Mouse (Mus musculus): ENCODE data around the gene Usp35. TPM values are rescaled to one million over a fixed set of nuclear protein-coding genes. Genes with fewer than 3 reads are reported as not detected.
A peak's percentile ranks its signal among the peaks of the same experiment; 100 is the strongest.

The Usp35 gene
- 2.3 and 2.7 TPM in 2 replicates for polyA plus RNA-seq (2016; fragmentation: Nextera tagmentation; extraction: Ambion mirVana)

DNA sequence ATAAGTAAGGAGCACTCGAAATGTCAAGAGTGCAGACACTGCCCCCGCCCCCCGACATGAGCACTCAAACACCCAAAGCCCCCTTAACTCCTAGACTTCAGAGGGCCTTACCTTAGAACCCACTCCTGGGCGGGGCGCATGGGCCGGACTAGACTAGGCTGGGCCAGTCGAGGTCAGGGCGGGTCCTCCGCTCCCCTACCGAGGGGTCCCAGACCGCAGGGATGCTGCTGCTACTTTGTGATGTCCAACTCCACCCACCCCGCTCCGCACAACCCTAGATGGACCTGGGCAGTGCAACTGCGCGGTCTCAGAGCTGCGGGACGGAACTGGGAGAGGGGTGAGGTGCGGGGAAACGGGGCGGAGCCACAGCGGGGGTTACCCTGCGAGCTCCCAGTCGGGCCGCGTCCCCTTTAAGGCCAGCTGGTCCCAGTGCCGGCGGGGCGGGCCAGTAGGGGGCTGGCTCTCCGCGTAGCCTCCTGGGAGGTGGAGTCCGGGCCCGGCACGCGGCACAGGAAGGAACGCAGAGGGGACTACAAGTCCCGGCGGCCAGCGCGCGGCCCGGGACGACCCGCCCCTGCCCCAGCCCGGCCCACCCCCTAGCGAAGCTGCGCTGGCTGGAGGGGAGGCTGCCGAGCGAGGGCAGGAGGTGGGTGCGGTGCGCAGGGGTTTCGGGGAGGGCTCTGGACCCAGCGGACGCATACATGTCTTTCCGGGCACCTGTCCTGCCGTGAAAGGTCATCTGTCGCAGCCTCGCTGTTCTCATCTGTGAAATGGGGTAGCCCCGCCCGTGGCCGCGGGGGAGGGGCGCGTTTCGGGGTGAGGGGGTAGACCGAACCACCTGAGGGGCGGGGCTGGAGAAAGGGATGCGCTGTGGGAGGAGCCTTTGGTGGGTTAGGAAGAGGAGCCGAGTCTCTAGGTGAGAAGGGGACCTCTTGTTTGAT, at the start of gene Usp35, which contains the start of gene Kctd21:
TSS of gene Usp35 (minus strand) at position 295 of the 941 bp plus-strand sequence.
TSS of gene Kctd21 (plus strand) at position 602 of the 941 bp plus-strand sequence.
- H3K4me1 ChIP-seq (replicated peaks), result peaks cover 43% of the 10 kb centered on the region

DNA sequence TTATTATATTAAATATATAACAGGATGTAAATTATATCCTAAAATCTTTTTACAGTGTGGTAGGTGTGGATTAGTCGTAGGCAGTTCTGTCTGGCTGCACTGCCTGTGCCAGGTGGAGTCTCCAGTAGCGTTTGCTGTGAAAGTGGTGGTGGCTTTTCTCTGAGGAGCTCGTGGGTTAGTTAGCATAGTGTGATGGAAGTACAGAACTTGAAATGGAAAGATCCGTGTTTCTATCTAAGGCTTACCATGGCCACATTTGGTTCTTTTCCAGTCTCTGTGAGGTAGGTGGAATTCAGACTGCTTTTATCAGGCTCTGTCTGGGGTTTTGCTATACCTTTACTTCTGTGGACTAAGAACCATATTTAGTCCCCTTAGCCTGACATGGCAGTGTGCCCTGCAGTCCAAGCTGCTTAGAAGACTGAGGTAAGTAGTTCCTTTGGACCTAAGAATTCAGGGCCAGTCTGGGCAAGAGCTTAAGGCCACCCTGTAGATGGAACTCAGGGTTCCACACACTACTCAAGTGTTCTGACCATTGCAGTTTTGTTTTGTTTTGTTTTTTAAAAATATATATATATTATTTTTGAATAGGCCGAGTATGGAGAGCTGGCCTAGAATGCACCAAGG, 48.8 kb upstream of the Usp35 start:
- Histone ChIP-seq H3K36me3 (peaks cover 98% of the 10 kb centered on the region), H3K27ac (no peak overlapping the region), H3K9me3 (no peaks in the 10 kb centered on the region), H3K4me1 (replicated peaks) (no peaks in the 10 kb centered on the region), H3K27me3 (ENCODE audit: insufficient read depth, poor library complexity, severe bottlenecking) (no peaks in the 10 kb centered on the region), H3K4me3 (no peak overlapping the region)
- no peak for DNase-seq (ENCODE audit: low spot score)
- 93% methylated on average over 5 of the region's 5 CpGs for WGBS

More for the DNA sequence above, at the start of gene Usp35, which contains the start of gene Kctd21:
- peak within 1 kb of the TSS; percentile 83 for H3K4me3 ChIP-seq
- peaks cover 18% of the 10 kb centered on the region for H3K27me3 ChIP-seq (ENCODE audit: insufficient read depth, poor library complexity, severe bottlenecking)
- peak within 1 kb of the TSS; percentile 90 for H3K27ac ChIP-seq
- H3K36me3 ChIP-seq, result no peaks in the 10 kb centered on the region
- no peaks in the 10 kb centered on the region for H3K9me3 ChIP-seq
- WGBS, result 1% methylated on average over 68 of the region's 68 CpGs
- peak; percentile 96 for DNase-seq (ENCODE audit: low spot score)

DNA sequence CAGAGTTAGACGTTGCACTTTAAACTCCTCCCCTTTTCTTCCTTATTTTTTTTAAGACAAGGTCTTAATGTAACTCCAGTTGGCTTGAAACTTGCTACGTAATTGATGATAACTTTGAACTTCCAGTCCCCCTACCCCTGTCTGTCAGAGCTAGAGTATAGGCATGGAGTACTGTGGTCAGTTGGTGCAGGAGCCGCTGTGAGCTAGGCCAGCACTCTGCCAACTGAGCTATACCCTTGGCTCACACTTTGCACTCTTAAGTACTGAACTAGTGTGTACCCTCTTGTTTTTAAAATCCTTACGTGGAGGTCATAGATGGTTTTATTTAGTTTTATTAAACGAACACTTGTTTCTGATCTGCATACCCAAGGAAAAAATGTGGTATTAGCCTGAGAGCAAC, 47.5 kb upstream of the Usp35 start:
- no peak for DNase-seq (ENCODE audit: low spot score)
- Histone ChIP-seq H3K4me1 (replicated peaks) (no peaks in the 10 kb centered on the region), H3K9me3 (no peaks in the 10 kb centered on the region), H3K27ac (no peak overlapping the region), H3K4me3 (no peak overlapping the region), H3K27me3 (ENCODE audit: insufficient read depth, poor library complexity, severe bottlenecking) (no peaks in the 10 kb centered on the region), H3K36me3 (peaks cover 98% of the 10 kb centered on the region)
- WGBS, result 94% methylated on average over 5 of the region's 5 CpGs

DNA sequence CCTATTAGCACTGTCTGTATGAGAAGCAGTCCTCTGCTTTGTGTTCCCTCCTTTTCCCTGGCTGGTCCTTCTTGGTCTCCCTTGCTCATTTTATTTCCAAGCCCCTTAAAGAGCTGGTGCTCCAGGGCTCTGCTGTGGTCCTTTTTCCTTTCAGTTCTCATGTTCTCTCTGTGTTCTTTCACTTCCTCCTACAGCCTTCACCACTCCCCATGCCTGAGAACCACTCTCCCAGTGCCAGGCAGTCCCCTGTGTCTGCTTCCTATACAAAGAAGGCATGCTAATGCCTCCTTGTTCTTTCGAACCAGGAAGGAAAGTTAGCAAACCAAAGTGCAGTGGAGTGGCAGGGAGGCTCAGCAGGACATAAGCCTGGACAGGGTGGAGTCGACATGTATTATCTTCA, 44.1 kb upstream of the Usp35 start:
- Histone ChIP-seq H3K4me1 (replicated peaks) (peaks cover 12% of the 10 kb centered on the region), H3K4me3 (no peak overlapping the region), H3K36me3 (peaks cover 75% of the 10 kb centered on the region), H3K27ac (no peak overlapping the region), H3K27me3 (ENCODE audit: insufficient read depth, poor library complexity, severe bottlenecking) (no peaks in the 10 kb centered on the region), H3K9me3 (no peaks in the 10 kb centered on the region)
- WGBS, result 86% methylated on average over 2 of the region's 2 CpGs
- no peak for DNase-seq (ENCODE audit: low spot score)

DNA sequence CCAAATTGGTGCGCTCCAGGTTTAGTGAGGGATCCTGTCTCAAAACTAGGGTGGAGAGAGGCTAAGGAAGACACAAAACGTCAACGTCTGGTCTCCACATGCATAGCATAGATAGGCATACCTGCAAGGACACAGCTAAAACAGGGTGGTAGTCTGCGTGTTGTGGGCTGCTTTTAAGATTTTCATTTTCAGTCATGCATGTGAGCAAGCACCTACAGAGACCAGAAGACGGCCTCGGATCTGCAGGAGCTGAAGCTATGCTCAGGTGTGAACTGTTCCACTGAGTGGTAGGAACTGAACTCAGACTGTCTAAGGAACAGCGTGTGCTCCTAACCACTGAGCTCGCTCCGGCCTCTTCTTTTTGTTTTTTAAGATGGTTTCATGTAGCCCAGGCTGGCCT, 43.3 kb upstream of the Usp35 start:
- WGBS, result 95% methylated on average over 9 of the region's 9 CpGs
- H3K4me3 ChIP-seq, result no peak overlapping the region
- H3K27me3 ChIP-seq (ENCODE audit: insufficient read depth, poor library complexity, severe bottlenecking), result no peaks in the 10 kb centered on the region
- peaks cover 68% of the 10 kb centered on the region for H3K36me3 ChIP-seq
- H3K4me1 ChIP-seq (replicated peaks), result peaks cover 20% of the 10 kb centered on the region
- DNase-seq (ENCODE audit: low spot score), result no peak
- H3K9me3 ChIP-seq, result no peaks in the 10 kb centered on the region
- H3K27ac ChIP-seq, result no peak overlapping the region

DNA sequence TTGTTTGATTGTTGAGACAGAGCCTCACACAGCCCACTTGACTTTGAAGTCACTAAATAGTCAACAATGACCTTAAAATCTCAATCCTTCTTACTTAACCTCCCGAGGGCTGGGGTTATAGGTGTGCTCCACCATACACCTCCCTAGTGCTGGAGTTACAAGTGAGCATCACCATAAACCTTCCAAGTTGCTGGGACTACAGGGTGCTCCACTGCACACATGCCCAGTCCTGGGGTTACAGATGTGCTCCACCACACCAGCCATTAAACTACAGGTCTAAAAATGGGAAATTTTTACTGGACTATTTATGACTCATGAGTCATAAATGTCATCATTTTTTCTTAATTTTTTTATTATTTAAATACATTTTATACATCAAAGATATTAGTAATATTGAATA, 34.1 kb upstream of the Usp35 start:
- no peaks in the 10 kb centered on the region for H3K27me3 ChIP-seq (ENCODE audit: insufficient read depth, poor library complexity, severe bottlenecking)
- H3K36me3 ChIP-seq, result no peaks in the 10 kb centered on the region
- H3K27ac ChIP-seq, result no peak overlapping the region
- DNase-seq (ENCODE audit: low spot score), result no peak
- no peak overlapping the region for H3K4me3 ChIP-seq
- 81% methylated on average over 1 of the region's 1 CpGs for WGBS
- no peaks in the 10 kb centered on the region for H3K9me3 ChIP-seq
- peaks cover 8% of the 10 kb centered on the region for H3K4me1 ChIP-seq (replicated peaks)

DNA sequence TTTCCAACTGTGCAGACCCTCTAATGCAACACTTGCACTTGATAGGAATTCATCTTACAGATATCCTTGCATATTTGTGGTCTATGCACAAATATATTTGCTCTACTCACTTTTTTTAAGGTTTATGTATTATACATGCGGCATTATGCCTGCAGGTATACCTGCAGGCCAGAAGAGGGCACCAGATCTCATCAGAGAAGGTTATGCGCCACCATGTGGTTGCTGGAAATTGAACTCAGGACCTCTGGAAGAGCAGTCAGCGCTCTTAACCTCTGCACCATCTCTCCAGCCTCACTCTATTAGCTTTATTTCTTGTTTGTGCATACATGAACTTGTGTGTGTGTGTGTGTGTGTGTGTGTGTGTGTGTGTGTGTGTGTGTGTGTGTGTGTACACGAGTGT, 29.6 kb upstream of the Usp35 start:
- no peak overlapping the region for H3K27ac ChIP-seq
- WGBS, result 31% methylated on average over 4 of the region's 4 CpGs
- H3K27me3 ChIP-seq (ENCODE audit: insufficient read depth, poor library complexity, severe bottlenecking), result no peaks in the 10 kb centered on the region

DNA sequence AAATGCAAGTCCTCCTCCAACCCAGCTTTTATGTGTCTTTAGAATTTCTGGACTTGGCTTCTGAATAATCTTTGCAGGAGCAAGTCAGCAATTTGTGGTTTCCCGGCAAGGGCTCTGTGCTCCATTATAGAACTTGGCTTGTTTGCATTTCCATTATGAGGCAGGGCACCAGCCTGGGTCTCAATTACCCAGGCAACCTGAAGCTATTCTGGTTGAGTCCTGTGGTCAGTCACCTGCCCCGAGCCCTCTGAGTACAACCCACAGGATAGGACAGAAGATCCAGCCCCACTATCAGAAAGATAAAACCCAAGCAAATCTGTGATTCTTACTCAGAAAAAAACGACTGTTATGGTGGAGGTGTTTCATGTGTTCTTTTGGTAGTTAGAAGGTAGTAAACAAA, 29.1 kb upstream of the Usp35 start:
- Histone ChIP-seq H3K4me1 (replicated peaks) (no peaks in the 10 kb centered on the region), H3K27me3 (ENCODE audit: insufficient read depth, poor library complexity, severe bottlenecking) (no peaks in the 10 kb centered on the region), H3K36me3 (no peaks in the 10 kb centered on the region), H3K4me3 (no peak overlapping the region), H3K9me3 (no peaks in the 10 kb centered on the region), H3K27ac (no peak overlapping the region)
- DNase-seq (ENCODE audit: low spot score), result no peak
- 54% methylated on average over 3 of the region's 3 CpGs for WGBS

More for the DNA sequence above, 29.6 kb upstream of the Usp35 start:
- Histone ChIP-seq H3K4me1 (replicated peaks) (no peaks in the 10 kb centered on the region), H3K36me3 (no peaks in the 10 kb centered on the region), H3K4me3 (no peak overlapping the region), H3K9me3 (no peaks in the 10 kb centered on the region)
- peak; percentile 33 for DNase-seq (ENCODE audit: low spot score)

DNA sequence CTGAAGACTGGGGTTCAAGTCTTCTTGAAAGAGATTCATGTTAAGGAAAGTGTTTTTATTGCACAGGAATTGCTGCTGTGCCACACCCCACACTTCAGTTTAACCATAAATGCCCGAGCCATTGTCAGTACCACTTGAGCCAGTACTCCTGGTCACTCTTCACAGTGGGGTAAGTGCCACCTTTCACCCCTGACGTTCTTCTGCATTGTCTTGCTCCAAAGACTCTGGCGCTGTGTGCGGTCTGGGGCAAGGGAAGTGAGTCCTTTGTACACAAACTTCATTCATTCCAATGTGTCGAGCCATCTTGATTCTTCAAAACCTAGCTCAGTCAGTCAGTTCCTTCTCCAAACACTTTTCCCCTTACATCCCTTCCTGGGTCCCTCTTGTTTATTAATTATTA, 28.3 kb upstream of the Usp35 start:
- Histone ChIP-seq H3K36me3 (no peaks in the 10 kb centered on the region), H3K9me3 (no peaks in the 10 kb centered on the region), H3K27ac (no peak overlapping the region), H3K4me1 (replicated peaks) (peaks cover 6% of the 10 kb centered on the region; the same call in 1 of the 2 replicates), H3K4me3 (no peak overlapping the region), H3K27me3 (ENCODE audit: insufficient read depth, poor library complexity, severe bottlenecking) (no peaks in the 10 kb centered on the region)
- no peak for DNase-seq (ENCODE audit: low spot score)
- 62% methylated on average over 5 of the region's 5 CpGs for WGBS

DNA sequence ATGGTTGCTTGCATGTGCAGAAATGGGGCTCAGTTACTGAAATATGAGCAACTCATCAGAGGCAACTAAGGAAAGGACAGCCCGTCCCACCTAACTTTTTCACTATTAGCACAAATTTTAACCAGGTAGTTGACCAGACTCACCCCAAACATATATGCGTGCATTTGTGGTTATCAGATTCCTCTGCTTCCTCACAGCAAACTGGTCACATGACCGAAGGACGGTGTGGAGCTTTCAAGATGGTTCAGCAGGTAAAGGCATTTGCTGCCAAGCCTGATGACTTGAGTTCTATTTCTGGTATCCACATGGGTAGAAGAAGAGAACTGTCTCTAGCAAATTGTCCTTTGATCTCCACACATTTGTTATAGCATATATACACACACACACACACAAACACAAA, 26.5 kb upstream of the Usp35 start:
- Histone ChIP-seq H3K9me3 (no peaks in the 10 kb centered on the region), H3K27ac (no peak overlapping the region), H3K36me3 (no peaks in the 10 kb centered on the region), H3K27me3 (ENCODE audit: insufficient read depth, poor library complexity, severe bottlenecking) (no peaks in the 10 kb centered on the region), H3K4me1 (replicated peaks) (peaks cover 6% of the 10 kb centered on the region; the same call in 1 of the 2 replicates), H3K4me3 (no peak overlapping the region)
- DNase-seq (ENCODE audit: low spot score), result no peak
- WGBS, result 90% methylated on average over 4 of the region's 4 CpGs

DNA sequence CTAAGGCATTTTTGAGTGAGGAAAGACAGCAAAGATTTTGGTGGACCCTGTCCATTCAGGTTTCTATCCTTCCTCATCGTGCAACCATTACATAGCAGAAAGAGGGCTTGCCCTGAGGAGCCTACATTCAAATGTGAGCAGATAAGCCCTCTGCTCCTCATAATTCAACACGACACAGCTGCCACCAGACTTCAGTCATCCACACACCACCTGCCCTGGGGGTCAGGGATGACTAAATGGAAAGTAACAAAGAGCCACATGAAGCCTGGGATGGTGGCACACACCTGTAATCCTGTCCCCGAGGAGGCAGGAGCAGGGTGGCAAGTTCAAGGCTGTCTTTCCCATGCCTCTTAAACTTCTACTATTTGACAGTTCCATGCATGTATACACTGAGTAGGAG, 26.0 kb upstream of the Usp35 start:
- 82% methylated on average over 3 of the region's 3 CpGs for WGBS
- Histone ChIP-seq H3K4me1 (replicated peaks) (peaks cover 6% of the 10 kb centered on the region; the same call in 1 of the 2 replicates), H3K4me3 (no peak overlapping the region), H3K36me3 (no peaks in the 10 kb centered on the region), H3K9me3 (no peaks in the 10 kb centered on the region), H3K27ac (no peak overlapping the region), H3K27me3 (ENCODE audit: insufficient read depth, poor library complexity, severe bottlenecking) (no peaks in the 10 kb centered on the region)
- no peak for DNase-seq (ENCODE audit: low spot score)

DNA sequence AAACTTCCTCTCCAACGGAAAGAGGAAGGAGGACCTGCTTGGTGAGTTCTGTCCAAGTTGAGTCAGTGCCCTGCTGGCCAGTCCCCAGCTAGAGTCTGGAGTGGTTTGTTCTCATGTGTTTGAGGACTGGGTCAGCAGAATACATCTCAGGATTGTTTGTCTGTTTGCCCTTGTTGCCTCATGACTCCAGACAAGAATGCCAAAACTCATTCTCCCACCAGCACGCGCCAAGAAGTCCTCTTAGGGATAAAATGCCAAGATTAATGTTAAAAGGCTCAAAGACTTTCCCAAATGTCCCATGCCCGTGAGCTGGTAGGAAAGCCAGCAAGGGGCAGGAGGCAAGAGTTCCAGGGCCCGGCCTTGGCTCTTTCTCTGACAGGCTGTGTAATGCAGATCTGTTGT, 25.1 kb upstream of the Usp35 start:
- no peak overlapping the region for H3K27ac ChIP-seq
- 81% methylated on average over 5 of the region's 5 CpGs for WGBS
- H3K4me1 ChIP-seq (replicated peaks), result peaks cover 6% of the 10 kb centered on the region; the same call in 1 of the 2 replicates
- H3K27me3 ChIP-seq (ENCODE audit: insufficient read depth, poor library complexity, severe bottlenecking), result no peaks in the 10 kb centered on the region
- H3K36me3 ChIP-seq, result no peaks in the 10 kb centered on the region
- H3K4me3 ChIP-seq, result no peak overlapping the region
- H3K9me3 ChIP-seq, result no peaks in the 10 kb centered on the region
- DNase-seq (ENCODE audit: low spot score), result no peak

DNA sequence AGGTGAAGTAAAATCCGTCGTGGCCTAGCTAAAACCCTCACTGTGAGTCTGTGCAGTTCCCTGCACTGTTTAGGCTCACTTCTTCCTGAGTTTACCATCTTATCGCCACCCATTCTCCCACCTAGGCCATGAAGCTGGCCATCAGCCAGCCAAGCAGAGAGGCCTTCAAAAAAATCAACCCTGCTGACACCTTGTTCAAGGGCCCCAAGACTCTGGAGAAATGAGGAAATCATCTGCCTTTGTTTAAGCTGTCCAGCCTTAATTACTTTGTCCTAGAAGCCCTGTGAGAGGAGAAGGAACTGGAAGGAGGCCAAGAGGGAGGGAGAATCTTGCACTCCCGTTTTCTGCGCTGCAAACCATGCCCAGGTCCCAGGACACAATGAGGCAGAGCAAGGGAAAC, 24.4 kb upstream of the Usp35 start:
- H3K36me3 ChIP-seq, result no peaks in the 10 kb centered on the region
- no peak overlapping the region for H3K4me3 ChIP-seq
- no peaks in the 10 kb centered on the region for H3K27me3 ChIP-seq (ENCODE audit: insufficient read depth, poor library complexity, severe bottlenecking)
- H3K9me3 ChIP-seq, result no peaks in the 10 kb centered on the region
- no peak for DNase-seq (ENCODE audit: low spot score)
- WGBS, result 84% methylated on average over 5 of the region's 5 CpGs
- no peak overlapping the region for H3K27ac ChIP-seq
- H3K4me1 ChIP-seq (replicated peaks), result peaks cover 11% of the 10 kb centered on the region; the same call in 1 of the 2 replicates

Data from hindbrain, embryonic 10.5 days (tissue).